Mouse (Mus musculus) testis, adult 2 months (tissue): ENCODE data around the gene Micu2.

ENCODE experiments used
- CTCF ChIP-seq: fragments of 200-500 bp; IDR thresholded peaks from 2 replicates; pipeline ENCODE4 v1.5.1; 2012; ENCODE audit warnings: low read depth, mild to moderate bottlenecking, inconsistent platforms, low read length, moderate library complexity; ENCODE audit not compliant: control insufficient read depth, insufficient read depth, insufficient replicate concordance
- POLR2A ChIP-seq: fragments of 200-500 bp; IDR thresholded peaks from 2 replicates; pipeline ENCODE4 v1.6.1; 2012; ENCODE audit warnings: low read depth, mild to moderate bottlenecking, inconsistent platforms, low read length, moderate library complexity; ENCODE audit not compliant: control insufficient read depth

DNA sequence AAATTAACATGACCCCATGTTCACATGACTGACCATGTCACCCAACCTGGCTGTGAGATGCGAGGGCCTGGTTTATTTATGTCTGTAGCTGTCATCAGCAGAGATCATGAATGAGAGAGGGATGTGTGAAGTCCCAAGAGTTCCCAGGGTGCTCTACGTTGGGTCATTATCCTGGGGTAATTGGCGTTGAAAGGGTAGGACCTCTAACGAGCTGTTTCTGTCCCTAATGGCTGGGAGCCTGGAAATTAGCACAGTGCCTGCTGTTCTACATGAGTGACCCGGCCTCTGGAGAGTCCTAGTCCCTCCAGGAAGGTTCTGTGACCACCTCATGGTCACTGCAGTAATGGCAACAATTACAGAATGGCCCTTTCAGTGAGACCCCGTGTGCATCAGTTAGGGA is 37.1 kb upstream of the Micu2 start:
- TF ChIP-seq POLR2A (no peak), CTCF (no peak)
